Mouse (Mus musculus) midbrain, embryonic 10.5 days (tissue): ENCODE measurements around the gene Lamc1. TPM values are rescaled to one million over a fixed set of nuclear protein-coding genes. Genes with fewer than 3 reads are reported as not detected.

ENCODE experiments used
- DNase-seq: peaks from one replicate; pipeline ENCODE4 v3.0.0-alpha.2; 2017; ENCODE audit warnings: low spot score
- H3K27ac ChIP-seq: fragments of 300-500 bp; sonication (generic); replicated peaks from 2 replicates; pipeline ENCODE4 v1.5.1; 2016; ENCODE audit warnings: mild to moderate bottlenecking
- H3K27me3 ChIP-seq: fragments of 300-500 bp; sonication (generic); 2 replicates; pipeline ENCODE4 v1.6.1; 2016; ENCODE audit warnings: low read depth, mild to moderate bottlenecking; ENCODE audit not compliant: poor library complexity, severe bottlenecking
- H3K36me3 ChIP-seq: fragments of 300-500 bp; sonication (generic); 2 replicates; pipeline ENCODE4 v1.6.1; 2016; ENCODE audit warnings: mild to moderate bottlenecking, moderate library complexity
- H3K4me1 ChIP-seq: fragments of 300-500 bp; sonication (generic); 2 replicates; pipeline ENCODE4 v1.6.1; 2016
- H3K4me3 ChIP-seq: fragments of 300-500 bp; sonication (generic); 2 replicates; pipeline ENCODE4 v1.5.1; 2016; ENCODE audit warnings: mild to moderate bottlenecking, moderate library complexity
- H3K9me3 ChIP-seq: fragments of 300-500 bp; sonication (generic); replicated peaks from 2 replicates; pipeline ENCODE4 v1.6.1; 2016; ENCODE audit warnings: mild to moderate bottlenecking
- WGBS: fragments of 180-500 bp; shearing (Covaris S2); methylation state at CpG from one replicate; pipeline ENCODE4 v1.1.7; 2016; 5-methylcytosine and 5-hydroxymethylcytosine counted together
- polyA plus RNA-seq: library from polyadenylated mRNA; unstranded; fragments of >200 nt; fragmentation: Nextera tagmentation; extraction: Ambion mirVana; gene quantifications from 2 replicates; pipeline ENCODE4 v1.2.1, GENCODE M21; 2016

The Lamc1 gene
- polyA plus RNA-seq, 1 experiment from 2014 or later: 21.2 TPM

- Histone ChIP-seq H3K9me3 (no peaks in the 10 kb centered on the region), H3K27ac (no peak overlapping the region), H3K4me1 (peaks cover 55% of the 10 kb centered on the region), H3K36me3 (no peaks in the 10 kb centered on the region), H3K4me3 (no peak overlapping the region), H3K27me3 (no peaks in the 10 kb centered on the region)
- no peak for DNase-seq
- 95% methylated on average over 7 of the region's 7 CpGs for whole genome bisulfite sequencing
These were observed 64.9 kb downstream of the Lamc1 start for GRCm38 (mm10) chr1:153267730-153268129.

- WGBS: 62% methylated on average over 5 of the region's 5 CpGs
- Histone ChIP-seq H3K27me3 (no peaks in the 10 kb centered on the region), H3K36me3 (peaks cover 8% of the 10 kb centered on the region), H3K4me1 (peaks cover 49% of the 10 kb centered on the region), H3K4me3 (no peak overlapping the region), H3K27ac (peak overlapping the region; percentile 4; the same call in 1 of the 2 replicates), H3K9me3 (no peaks in the 10 kb centered on the region)
- DNase-seq: no peak
These were observed 65.7 kb downstream of the Lamc1 start for GRCm38 (mm10) chr1:153266891-153267290.

- Histone ChIP-seq H3K4me3 (no peak overlapping the region), H3K27ac (peak overlapping the region; percentile 71)
These were observed 67.0 kb downstream of the Lamc1 start for GRCm38 (mm10) chr1:153265579-153265978.

GRCm38 (mm10) chr1:153265066-153265465 is 67.5 kb downstream of the Lamc1 start:
- peak overlapping the region; percentile 71 for H3K27ac ChIP-seq
- H3K4me1 ChIP-seq: peaks cover 50% of the 10 kb centered on the region
- H3K27me3 ChIP-seq: no peaks in the 10 kb centered on the region
- DNase-seq: peak; percentile 17
- 51% methylated on average over 7 of the region's 7 CpGs for whole genome bisulfite sequencing
- H3K4me3 ChIP-seq: no peak overlapping the region
- no peaks in the 10 kb centered on the region for H3K9me3 ChIP-seq
- H3K36me3 ChIP-seq: peaks cover 18% of the 10 kb centered on the region

More at GRCm38 (mm10) chr1:153265579-153265978, 67.0 kb downstream of the Lamc1 start:
- no peaks in the 10 kb centered on the region for H3K27me3 ChIP-seq
- no peaks in the 10 kb centered on the region for H3K9me3 ChIP-seq
- H3K36me3 ChIP-seq: peaks cover 17% of the 10 kb centered on the region
- DNase-seq: no peak
- H3K4me1 ChIP-seq: peaks cover 48% of the 10 kb centered on the region
- 70% methylated on average over 7 of the region's 7 CpGs for WGBS

GRCm38 (mm10) chr1:153259752-153260300 is 72.8 kb downstream of the Lamc1 start:
- H3K36me3 ChIP-seq: peaks cover 24% of the 10 kb centered on the region
- WGBS: 82% methylated on average over 5 of the region's 5 CpGs
- H3K9me3 ChIP-seq: no peaks in the 10 kb centered on the region
- peaks cover 17% of the 10 kb centered on the region for H3K4me1 ChIP-seq
- H3K4me3 ChIP-seq: no peak overlapping the region
- H3K27ac ChIP-seq: no peak overlapping the region
- DNase-seq: no peak
- H3K27me3 ChIP-seq: no peaks in the 10 kb centered on the region

GRCm38 (mm10) chr1:153252540-153253210 is 79.9 kb downstream of the Lamc1 start:
- Histone ChIP-seq H3K27me3 (no peaks in the 10 kb centered on the region), H3K4me1 (peaks cover 7% of the 10 kb centered on the region; the same call in 1 of the 2 replicates), H3K27ac (no peak overlapping the region), H3K9me3 (peaks cover 8% of the 10 kb centered on the region; the same call in 1 of the 2 replicates), H3K36me3 (peaks cover 60% of the 10 kb centered on the region), H3K4me3 (no peak overlapping the region)
- no peak for DNase-seq
- WGBS: 94% methylated on average over 4 of the region's 4 CpGs

- 94% methylated on average over 12 of the region's 12 CpGs for WGBS
- peaks cover 68% of the 10 kb centered on the region for H3K36me3 ChIP-seq
These were observed 80.9 kb downstream of the Lamc1 start for GRCm38 (mm10) chr1:153251590-153252206.

GRCm38 (mm10) chr1:153241346-153241745 is 91.2 kb downstream of the Lamc1 start:
- peaks cover 82% of the 10 kb centered on the region for H3K36me3 ChIP-seq
- 87% methylated on average over 7 of the region's 7 CpGs for WGBS
- H3K9me3 ChIP-seq: no peaks in the 10 kb centered on the region

More at GRCm38 (mm10) chr1:153251590-153252206, 80.9 kb downstream of the Lamc1 start:
- Histone ChIP-seq H3K9me3 (peaks cover 8% of the 10 kb centered on the region; the same call in 1 of the 2 replicates), H3K27ac (no peak overlapping the region), H3K27me3 (no peaks in the 10 kb centered on the region), H3K4me1 (peaks cover 7% of the 10 kb centered on the region; the same call in 1 of the 2 replicates), H3K4me3 (no peak overlapping the region)
- no peak for DNase-seq

GRCm38 (mm10) chr1:153235576-153235975 is 97.0 kb downstream of the Lamc1 start:
- DNase-seq: no peak
- Histone ChIP-seq H3K4me3 (no peak overlapping the region), H3K27ac (no peak overlapping the region), H3K36me3 (peaks cover 76% of the 10 kb centered on the region), H3K4me1 (no peaks in the 10 kb centered on the region), H3K27me3 (no peaks in the 10 kb centered on the region), H3K9me3 (no peaks in the 10 kb centered on the region)
- WGBS: 90% methylated on average over 4 of the region's 4 CpGs

More at GRCm38 (mm10) chr1:153241346-153241745, 91.2 kb downstream of the Lamc1 start:
- Histone ChIP-seq H3K27me3 (no peaks in the 10 kb centered on the region), H3K4me3 (no peak overlapping the region), H3K4me1 (no peaks in the 10 kb centered on the region), H3K27ac (no peak overlapping the region)
- DNase-seq: no peak

GRCm38 (mm10) chr1:153231681-153232080 is 100.9 kb downstream of the Lamc1 start:
- no peaks in the 10 kb centered on the region for H3K4me1 ChIP-seq
- no peaks in the 10 kb centered on the region for H3K9me3 ChIP-seq
- WGBS: 96% methylated on average over 9 of the region's 9 CpGs
- no peak overlapping the region for H3K27ac ChIP-seq
- no peaks in the 10 kb centered on the region for H3K27me3 ChIP-seq
- no peak for DNase-seq
- peaks cover 90% of the 10 kb centered on the region for H3K36me3 ChIP-seq
- no peak overlapping the region for H3K4me3 ChIP-seq

- WGBS: 86% methylated on average over 4 of the region's 4 CpGs
- Histone ChIP-seq H3K36me3 (peaks cover 86% of the 10 kb centered on the region), H3K4me1 (no peaks in the 10 kb centered on the region)
These were observed 104.7 kb downstream of the Lamc1 start for GRCm38 (mm10) chr1:153227916-153228315.

GRCm38 (mm10) chr1:153227096-153227495 is 105.5 kb downstream of the Lamc1 start:
- 91% methylated on average over 8 of the region's 8 CpGs for WGBS
- H3K27ac ChIP-seq: no peak overlapping the region

More at GRCm38 (mm10) chr1:153227916-153228315, 104.7 kb downstream of the Lamc1 start:
- Histone ChIP-seq H3K27me3 (no peaks in the 10 kb centered on the region), H3K27ac (no peak overlapping the region), H3K9me3 (no peaks in the 10 kb centered on the region), H3K4me3 (no peak overlapping the region)
- no peak for DNase-seq

More at GRCm38 (mm10) chr1:153227096-153227495, 105.5 kb downstream of the Lamc1 start:
- Histone ChIP-seq H3K36me3 (peaks cover 84% of the 10 kb centered on the region), H3K4me3 (no peak overlapping the region), H3K9me3 (no peaks in the 10 kb centered on the region), H3K27me3 (no peaks in the 10 kb centered on the region), H3K4me1 (no peaks in the 10 kb centered on the region)
- DNase-seq: no peak
